Mouse (Mus musculus) heart, postnatal 0 days (tissue): ENCODE measurements around the gene Tnc. TPM values are rescaled to one million over a fixed set of nuclear protein-coding genes. Genes with fewer than 3 reads are reported as not detected.

Experiments used
- ATAC-seq: fragments of 200-750 bp; cut with Nextera tagmentation; 2 replicates; pipeline ENCODE4 v1.8.0; 2017; ENCODE audit warnings: low read depth, moderate number of reproducible peaks, moderate library complexity; ENCODE audit not compliant: insufficient read depth
- DNase-seq: peaks from one replicate; pipeline ENCODE4 v3.0.0-alpha.2; 2016; ENCODE audit warnings: low spot score
- H3K27ac ChIP-seq: fragments of 300-500 bp; sonication (generic); 2 replicates; pipeline ENCODE4 v1.5.1; 2014; ENCODE audit warnings: low read depth, mild to moderate bottlenecking
- H3K27me3 ChIP-seq: fragments of 300-500 bp; sonication (generic); 2 replicates; pipeline ENCODE4 v1.6.1; 2014; ENCODE audit warnings: low read length, mixed read lengths; ENCODE audit not compliant: control insufficient read depth, insufficient read depth
- H3K36me3 ChIP-seq: fragments of 300-500 bp; sonication (generic); replicated peaks from 2 replicates; pipeline ENCODE4 v1.6.1; 2014; ENCODE audit warnings: low read length, mixed read lengths; ENCODE audit not compliant: control insufficient read depth, insufficient read depth
- H3K4me1 ChIP-seq: fragments of 300-500 bp; sonication (generic); 2 replicates; pipeline ENCODE4 v1.6.1; 2014; ENCODE audit warnings: antibody characterized with exemption; ENCODE audit not compliant: control insufficient read depth, insufficient read depth
- H3K4me2 ChIP-seq: fragments of 300-500 bp; sonication (generic); 2 replicates; pipeline ENCODE4 v1.6.1; 2014; ENCODE audit warnings: low read depth, mild to moderate bottlenecking, low read length, moderate library complexity
- H3K4me3 ChIP-seq: fragments of 300-500 bp; sonication (generic); 2 replicates; pipeline ENCODE4 v1.5.1; 2014; ENCODE audit warnings: low read depth, low read length
- H3K9ac ChIP-seq: fragments of 300-500 bp; sonication (generic); replicated peaks from 2 replicates; pipeline ENCODE4 v1.6.1; 2014; ENCODE audit warnings: low read depth, low read length, mixed read lengths
- H3K9me3 ChIP-seq: fragments of 300-500 bp; sonication (generic); replicated peaks from 2 replicates; pipeline ENCODE4 v1.6.1; 2016; ENCODE audit warnings: low read length; ENCODE audit not compliant: control insufficient read depth
- CTCF ChIP-seq: IDR thresholded peaks from 2 replicates; pipeline ENCODE4 v1.5.1; 2016; ENCODE audit warnings: antibody characterized with exemption, control low read depth, low read depth
- EP300 ChIP-seq: IDR thresholded peaks from 2 replicates; pipeline ENCODE4 v1.6.1; 2016; ENCODE audit warnings: antibody characterized with exemption, low read depth
- WGBS: fragments of 180-500 bp; shearing (Covaris S2); extraction: QIAGEN DNeasy Blood & Tissue Kit; methylation state at CpG from one replicate; pipeline ENCODE4 v1.1.7; 2014; 5-methylcytosine and 5-hydroxymethylcytosine counted together
- polyA plus RNA-seq: library from polyadenylated mRNA; unstranded; fragments of >200 nt; fragmentation: Nextera tagmentation; extraction: Ambion mirVana; gene quantifications from 2 replicates; pipeline ENCODE4 v1.2.1, GENCODE M21; 2015
- total RNA-seq: library from RNA; depleted of rRNA; stranded (reverse); fragments of >200 nt; gene quantifications from 2 replicates; pipeline ENCODE4 v1.2.3, GENCODE M21; 2014; ENCODE audit warnings: low replicate concordance

Gene Tnc
- total and polyA plus RNA-seq, 2 experiments from 2014 or later: 4.6 to 39.1 TPM

- Histone ChIP-seq H3K27me3 (no peaks in the 10 kb centered on the region), H3K4me1 (no peaks in the 10 kb centered on the region), H3K9ac (no peak overlapping the region), H3K4me2 (no peak overlapping the region), H3K27ac (no peak overlapping the region), H3K9me3 (no peaks in the 10 kb centered on the region), H3K4me3 (no peak overlapping the region), H3K36me3 (no peaks in the 10 kb centered on the region)
- no peak for DNase-seq
- ATAC-seq: no peak
- TF ChIP-seq CTCF: no peak
- WGBS: 83% methylated on average over 6 of the region's 6 CpGs
These were observed 21.2 kb downstream of the Tnc start for GRCm38 (mm10) chr4:64025591-64025990.

GRCm38 (mm10) chr4:64024041-64024779 is 22.6 kb downstream of the Tnc start:
- no peak for DNase-seq
- ATAC-seq: no peak

GRCm38 (mm10) chr4:64020930-64021589 is 25.8 kb downstream of the Tnc start:
- Histone ChIP-seq H3K9ac (no peak overlapping the region), H3K4me2 (no peak overlapping the region), H3K9me3 (no peaks in the 10 kb centered on the region), H3K27me3 (no peaks in the 10 kb centered on the region), H3K4me3 (no peak overlapping the region), H3K4me1 (no peaks in the 10 kb centered on the region), H3K36me3 (no peaks in the 10 kb centered on the region), H3K27ac (no peak overlapping the region)
- no peak for DNase-seq
- ATAC-seq: no peak
- TF ChIP-seq EP300 (no peak), CTCF (no peak)
- WGBS: 82% methylated on average over 10 of the region's 10 CpGs

More at GRCm38 (mm10) chr4:64024041-64024779, 22.6 kb downstream of the Tnc start:
- Histone ChIP-seq H3K36me3 (no peaks in the 10 kb centered on the region), H3K4me3 (no peak overlapping the region), H3K4me2 (no peak overlapping the region), H3K27me3 (no peaks in the 10 kb centered on the region), H3K27ac (no peak overlapping the region), H3K9ac (no peak overlapping the region), H3K9me3 (no peaks in the 10 kb centered on the region), H3K4me1 (no peaks in the 10 kb centered on the region)
- WGBS: 39% methylated on average over 4 of the region's 4 CpGs
- no peak for TF ChIP-seq CTCF
- no peak for TF ChIP-seq EP300

GRCm38 (mm10) chr4:64020151-64020550 is 26.7 kb downstream of the Tnc start:
- 86% methylated on average over 8 of the region's 8 CpGs for WGBS
- Histone ChIP-seq H3K4me3 (no peak overlapping the region), H3K9ac (no peak overlapping the region), H3K27me3 (no peaks in the 10 kb centered on the region), H3K36me3 (no peaks in the 10 kb centered on the region), H3K27ac (no peak overlapping the region), H3K4me1 (no peaks in the 10 kb centered on the region), H3K4me2 (no peak overlapping the region), H3K9me3 (no peaks in the 10 kb centered on the region)
- TF ChIP-seq CTCF (no peak), EP300 (no peak)
- DNase-seq (no peak), ATAC-seq (no peak)

- ATAC-seq (no peak), DNase-seq (no peak)
- Histone ChIP-seq H3K4me2 (no peak overlapping the region), H3K4me1 (no peaks in the 10 kb centered on the region), H3K4me3 (no peak overlapping the region), H3K36me3 (no peaks in the 10 kb centered on the region), H3K9ac (no peak overlapping the region), H3K27ac (no peak overlapping the region), H3K27me3 (no peaks in the 10 kb centered on the region), H3K9me3 (no peaks in the 10 kb centered on the region)
- no peak for TF ChIP-seq EP300
- TF ChIP-seq CTCF: no peak
- 17% methylated on average over 2 of the region's 2 CpGs for WGBS
These were observed 35.5 kb downstream of the Tnc start for GRCm38 (mm10) chr4:64011308-64011707.

- Histone ChIP-seq H3K27ac (no peak overlapping the region), H3K4me1 (no peaks in the 10 kb centered on the region), H3K9me3 (no peaks in the 10 kb centered on the region), H3K36me3 (no peaks in the 10 kb centered on the region), H3K4me2 (no peak overlapping the region), H3K9ac (no peak overlapping the region), H3K27me3 (no peaks in the 10 kb centered on the region), H3K4me3 (no peak overlapping the region)
- 81% methylated on average over 1 of the region's 1 CpGs for WGBS
- ATAC-seq (no peak), DNase-seq (no peak)
- no peak for TF ChIP-seq EP300
- TF ChIP-seq CTCF: no peak
These were observed 36.9 kb downstream of the Tnc start for GRCm38 (mm10) chr4:64009936-64010335.
